Mouse (Mus musculus) neural tube, embryonic 13.5 days (tissue): ENCODE data around the gene Lemd2. TPM values are rescaled to one million over a fixed set of nuclear protein-coding genes. Genes with fewer than 3 reads are reported as not detected.

Experiments used
- ATAC-seq: fragments of 200-750 bp; cut with Nextera tagmentation; 2 replicates; pipeline ENCODE4 v1.8.0; 2017; ENCODE audit warnings: low read depth, mild to moderate bottlenecking, moderate TSS enrichment, moderate library complexity
- H3K27ac ChIP-seq: fragments of 300-500 bp; sonication (generic); replicated peaks from 2 replicates; pipeline ENCODE4 v1.5.1; 2015; ENCODE audit warnings: moderate library complexity, mild to moderate bottlenecking, inconsistent platforms
- H3K27me3 ChIP-seq: fragments of 300-500 bp; sonication (generic); 2 replicates; pipeline ENCODE4 v1.6.1; 2015; ENCODE audit warnings: mild to moderate bottlenecking, inconsistent platforms
- H3K36me3 ChIP-seq: fragments of 300-500 bp; sonication (generic); 2 replicates; pipeline ENCODE4 v1.6.1; 2015; ENCODE audit warnings: mild to moderate bottlenecking, inconsistent platforms
- H3K4me1 ChIP-seq: fragments of 300-500 bp; sonication (generic); replicated peaks from 2 replicates; pipeline ENCODE4 v1.6.1; 2015; ENCODE audit warnings: inconsistent platforms
- H3K4me2 ChIP-seq: fragments of 300-500 bp; sonication (generic); 2 replicates; pipeline ENCODE4 v1.6.1; 2015; ENCODE audit warnings: inconsistent platforms, mild to moderate bottlenecking, moderate library complexity
- H3K4me3 ChIP-seq: fragments of 300-500 bp; sonication (generic); 2 replicates; pipeline ENCODE4 v1.5.1; 2015; ENCODE audit warnings: mild to moderate bottlenecking, inconsistent platforms
- H3K9ac ChIP-seq: fragments of 300-500 bp; sonication (generic); 2 replicates; pipeline ENCODE4 v1.6.1; 2015; ENCODE audit warnings: moderate library complexity, mild to moderate bottlenecking, inconsistent platforms
- H3K9me3 ChIP-seq: fragments of 300-500 bp; sonication (generic); 2 replicates; pipeline ENCODE4 v1.6.1; 2016; ENCODE audit warnings: inconsistent platforms
- WGBS: fragments of 180-500 bp; shearing (Covaris S2); methylation state at CpG from one replicate; pipeline ENCODE4 v1.1.7; 2015; 5-methylcytosine and 5-hydroxymethylcytosine counted together
- polyA plus RNA-seq: library from polyadenylated mRNA; unstranded; fragments of >200 nt; fragmentation: Nextera tagmentation; extraction: Ambion mirVana; gene quantifications from 2 replicates; pipeline ENCODE4 v1.2.1, GENCODE M21; 2015

The Lemd2 gene
- polyA plus RNA-seq, 1 experiment from 2014 or later: 18.6 TPM

GRCm38 (mm10) chr17:27199205-27199604 is 5.1 kb downstream of the Lemd2 start:
- Histone ChIP-seq H3K27me3 (no peaks in the 10 kb centered on the region), H3K9me3 (no peaks in the 10 kb centered on the region), H3K27ac (no peak overlapping the region), H3K4me3 (no peak overlapping the region), H3K36me3 (peaks cover 70% of the 10 kb centered on the region), H3K4me1 (peaks cover 71% of the 10 kb centered on the region), H3K4me2 (no peak overlapping the region), H3K9ac (no peak overlapping the region)
- 98% methylated on average over 9 of the region's 9 CpGs for WGBS
- no peak for ATAC-seq

GRCm38 (mm10) chr17:27196206-27196605 is 8.1 kb downstream of the Lemd2 start:
- Histone ChIP-seq H3K9ac (0 out of 2 replicates have a peak overlapping the region, but pooled peaks have one; percentile 31), H3K4me1 (peaks cover 55% of the 10 kb centered on the region), H3K36me3 (peaks cover 89% of the 10 kb centered on the region), H3K27ac (no peak overlapping the region), H3K4me3 (no peak overlapping the region), H3K27me3 (no peaks in the 10 kb centered on the region), H3K4me2 (no peak overlapping the region), H3K9me3 (no peaks in the 10 kb centered on the region)
- ATAC-seq: no peak
- WGBS: 61% methylated on average over 9 of the region's 9 CpGs

GRCm38 (mm10) chr17:27194258-27195185 is 9.7 kb downstream of the Lemd2 start:
- peaks cover 96% of the 10 kb centered on the region for H3K36me3 ChIP-seq
- no peaks in the 10 kb centered on the region for H3K27me3 ChIP-seq
- H3K27ac ChIP-seq: peak overlapping the region; percentile 62
- H3K9ac ChIP-seq: no peak overlapping the region
- ATAC-seq: no peak
- H3K4me1 ChIP-seq: peaks cover 43% of the 10 kb centered on the region
- H3K9me3 ChIP-seq: no peaks in the 10 kb centered on the region
- H3K4me2 ChIP-seq: no peak overlapping the region
- 78% methylated on average over 20 of the region's 20 CpGs for WGBS
- no peak overlapping the region for H3K4me3 ChIP-seq

- Histone ChIP-seq H3K4me2 (no peak overlapping the region), H3K4me1 (peaks cover 58% of the 10 kb centered on the region), H3K27me3 (no peaks in the 10 kb centered on the region), H3K9me3 (no peaks in the 10 kb centered on the region), H3K27ac (no peak overlapping the region), H3K4me3 (no peak overlapping the region), H3K36me3 (peaks cover 69% of the 10 kb centered on the region), H3K9ac (no peak overlapping the region)
- WGBS: 82% methylated on average over 5 of the region's 5 CpGs
- no peak for ATAC-seq
Measured at GRCm38 (mm10) chr17:27191804-27192203, 12.5 kb downstream of the Lemd2 start.

GRCm38 (mm10) chr17:27191189-27191588 is 13.1 kb downstream of the Lemd2 start:
- peaks cover 63% of the 10 kb centered on the region for H3K36me3 ChIP-seq
- no peak overlapping the region for H3K27ac ChIP-seq
- no peak overlapping the region for H3K4me2 ChIP-seq
- H3K4me3 ChIP-seq: no peak overlapping the region
- no peaks in the 10 kb centered on the region for H3K27me3 ChIP-seq
- no peak for ATAC-seq
- H3K9ac ChIP-seq: no peak overlapping the region
- WGBS: 91% methylated on average over 6 of the region's 6 CpGs
- H3K9me3 ChIP-seq: no peaks in the 10 kb centered on the region
- H3K4me1 ChIP-seq: peaks cover 52% of the 10 kb centered on the region

- 32% methylated on average over 10 of the region's 10 CpGs for WGBS
- H3K4me3 ChIP-seq: no peak overlapping the region
Measured at GRCm38 (mm10) chr17:27189640-27190216, 14.5 kb downstream of the Lemd2 start.

GRCm38 (mm10) chr17:27188883-27189282 is 15.4 kb downstream of the Lemd2 start:
- no peak overlapping the region for H3K9ac ChIP-seq
- H3K27me3 ChIP-seq: no peaks in the 10 kb centered on the region; the same call in 1 of the 2 replicates
- peaks cover 29% of the 10 kb centered on the region for H3K4me1 ChIP-seq
- no peak overlapping the region for H3K4me2 ChIP-seq
- WGBS: 76% methylated on average over 9 of the region's 9 CpGs
- no peaks in the 10 kb centered on the region for H3K9me3 ChIP-seq
- no peak overlapping the region for H3K27ac ChIP-seq
- peaks cover 40% of the 10 kb centered on the region for H3K36me3 ChIP-seq
- no peak overlapping the region for H3K4me3 ChIP-seq
- ATAC-seq: no peak

More at GRCm38 (mm10) chr17:27189640-27190216, 14.5 kb downstream of the Lemd2 start:
- Histone ChIP-seq H3K9me3 (no peaks in the 10 kb centered on the region), H3K27me3 (no peaks in the 10 kb centered on the region; the same call in 1 of the 2 replicates), H3K4me2 (no peak overlapping the region), H3K36me3 (peaks cover 49% of the 10 kb centered on the region), H3K27ac (no peak overlapping the region), H3K9ac (no peak overlapping the region), H3K4me1 (peaks cover 38% of the 10 kb centered on the region)
- peak; percentile 64 for ATAC-seq

GRCm38 (mm10) chr17:27187059-27187458 is 17.2 kb downstream of the Lemd2 start:
- ATAC-seq: no peak
- Histone ChIP-seq H3K4me1 (peaks cover 28% of the 10 kb centered on the region), H3K4me2 (no peak overlapping the region), H3K4me3 (no peak overlapping the region), H3K9ac (no peak overlapping the region), H3K27me3 (no peaks in the 10 kb centered on the region; the same call in 1 of the 2 replicates), H3K27ac (no peak overlapping the region), H3K9me3 (no peaks in the 10 kb centered on the region), H3K36me3 (peaks cover 22% of the 10 kb centered on the region)
- 67% methylated on average over 5 of the region's 5 CpGs for WGBS

GRCm38 (mm10) chr17:27186068-27186467 is 18.2 kb downstream of the Lemd2 start:
- Histone ChIP-seq H3K4me1 (peaks cover 28% of the 10 kb centered on the region), H3K9ac (no peak overlapping the region), H3K27ac (no peak overlapping the region), H3K9me3 (no peaks in the 10 kb centered on the region), H3K4me3 (no peak overlapping the region), H3K36me3 (peaks cover 12% of the 10 kb centered on the region), H3K4me2 (no peak overlapping the region), H3K27me3 (no peaks in the 10 kb centered on the region; the same call in 1 of the 2 replicates)
- no peak for ATAC-seq
- WGBS: 95% methylated on average over 3 of the region's 3 CpGs

GRCm38 (mm10) chr17:27183667-27184292 is 20.5 kb downstream of the Lemd2 start:
- no peak overlapping the region for H3K4me3 ChIP-seq
- no peaks in the 10 kb centered on the region for H3K9me3 ChIP-seq
- H3K4me2 ChIP-seq: no peak overlapping the region
- peaks cover 21% of the 10 kb centered on the region for H3K4me1 ChIP-seq
- H3K36me3 ChIP-seq: no peaks in the 10 kb centered on the region
- H3K9ac ChIP-seq: no peak overlapping the region
- WGBS: 82% methylated on average over 12 of the region's 12 CpGs
- no peak overlapping the region for H3K27ac ChIP-seq
- no peaks in the 10 kb centered on the region; the same call in 1 of the 2 replicates for H3K27me3 ChIP-seq
- ATAC-seq: no peak

GRCm38 (mm10) chr17:27182401-27182800 is 21.9 kb downstream of the Lemd2 start:
- no peaks in the 10 kb centered on the region for H3K9me3 ChIP-seq
- H3K36me3 ChIP-seq: no peaks in the 10 kb centered on the region
- H3K9ac ChIP-seq: no peak overlapping the region
- H3K4me1 ChIP-seq: peaks cover 9% of the 10 kb centered on the region
- ATAC-seq: no peak
- H3K4me3 ChIP-seq: no peak overlapping the region
- no peak overlapping the region for H3K4me2 ChIP-seq
- no peaks in the 10 kb centered on the region; the same call in 1 of the 2 replicates for H3K27me3 ChIP-seq
- 63% methylated on average over 5 of the region's 5 CpGs for WGBS
- H3K27ac ChIP-seq: no peak overlapping the region

- no peak for ATAC-seq
- WGBS: 38% methylated on average over 3 of the region's 3 CpGs
Measured at GRCm38 (mm10) chr17:27181666-27182065, 22.6 kb downstream of the Lemd2 start.

More at GRCm38 (mm10) chr17:27181666-27182065, 22.6 kb downstream of the Lemd2 start:
- Histone ChIP-seq H3K36me3 (no peaks in the 10 kb centered on the region), H3K4me2 (no peak overlapping the region), H3K9ac (no peak overlapping the region), H3K4me1 (peaks cover 8% of the 10 kb centered on the region), H3K27me3 (no peaks in the 10 kb centered on the region; the same call in 1 of the 2 replicates), H3K27ac (no peak overlapping the region), H3K9me3 (no peaks in the 10 kb centered on the region), H3K4me3 (no peak overlapping the region)
